Mouse (Mus musculus) heart, postnatal 0 days (tissue): ENCODE results near the gene Nrtn. TPM values are rescaled to one million over a fixed set of nuclear protein-coding genes. Genes with fewer than 3 reads are reported as not detected.

Experiments
- ATAC-seq: fragments of 200-750 bp; cut with Nextera tagmentation; 2 replicates; pipeline ENCODE4 v1.8.0; 2017; ENCODE audit warnings: low read depth, moderate number of reproducible peaks, moderate library complexity; ENCODE audit not compliant: insufficient read depth
- DNase-seq: peaks from one replicate; pipeline ENCODE4 v3.0.0-alpha.2; 2016; ENCODE audit warnings: low spot score
- H3K27ac ChIP-seq: fragments of 300-500 bp; sonication (generic); 2 replicates; pipeline ENCODE4 v1.5.1; 2014; ENCODE audit warnings: low read depth, mild to moderate bottlenecking
- H3K27me3 ChIP-seq: fragments of 300-500 bp; sonication (generic); 2 replicates; pipeline ENCODE4 v1.6.1; 2014; ENCODE audit warnings: low read length, mixed read lengths; ENCODE audit not compliant: control insufficient read depth, insufficient read depth
- H3K36me3 ChIP-seq: fragments of 300-500 bp; sonication (generic); replicated peaks from 2 replicates; pipeline ENCODE4 v1.6.1; 2014; ENCODE audit warnings: low read length, mixed read lengths; ENCODE audit not compliant: control insufficient read depth, insufficient read depth
- H3K4me1 ChIP-seq: fragments of 300-500 bp; sonication (generic); 2 replicates; pipeline ENCODE4 v1.6.1; 2014; ENCODE audit warnings: antibody characterized with exemption; ENCODE audit not compliant: control insufficient read depth, insufficient read depth
- H3K4me2 ChIP-seq: fragments of 300-500 bp; sonication (generic); 2 replicates; pipeline ENCODE4 v1.6.1; 2014; ENCODE audit warnings: low read depth, mild to moderate bottlenecking, low read length, moderate library complexity
- H3K4me3 ChIP-seq: fragments of 300-500 bp; sonication (generic); 2 replicates; pipeline ENCODE4 v1.5.1; 2014; ENCODE audit warnings: low read depth, low read length
- H3K9ac ChIP-seq: fragments of 300-500 bp; sonication (generic); replicated peaks from 2 replicates; pipeline ENCODE4 v1.6.1; 2014; ENCODE audit warnings: low read depth, low read length, mixed read lengths
- H3K9me3 ChIP-seq: fragments of 300-500 bp; sonication (generic); replicated peaks from 2 replicates; pipeline ENCODE4 v1.6.1; 2016; ENCODE audit warnings: low read length; ENCODE audit not compliant: control insufficient read depth
- CTCF ChIP-seq: IDR thresholded peaks from 2 replicates; pipeline ENCODE4 v1.5.1; 2016; ENCODE audit warnings: antibody characterized with exemption, control low read depth, low read depth
- EP300 ChIP-seq: IDR thresholded peaks from 2 replicates; pipeline ENCODE4 v1.6.1; 2016; ENCODE audit warnings: antibody characterized with exemption, low read depth
- whole genome bisulfite sequencing: fragments of 180-500 bp; shearing (Covaris S2); extraction: QIAGEN DNeasy Blood & Tissue Kit; methylation state at CpG from one replicate; pipeline ENCODE4 v1.1.7; 2014; 5-methylcytosine and 5-hydroxymethylcytosine counted together
- polyA plus RNA-seq: library from polyadenylated mRNA; unstranded; fragments of >200 nt; fragmentation: Nextera tagmentation; extraction: Ambion mirVana; gene quantifications from 2 replicates; pipeline ENCODE4 v1.2.1, GENCODE M21; 2015
- total RNA-seq: library from RNA; depleted of rRNA; stranded (reverse); fragments of >200 nt; gene quantifications from 2 replicates; pipeline ENCODE4 v1.2.3, GENCODE M21; 2014; ENCODE audit warnings: low replicate concordance

The Nrtn gene
- total and polyA plus RNA-seq, 2 experiments from 2014 or later = 33.9 to 83.1 TPM

- no peaks in the 10 kb centered on the region for H3K9me3 ChIP-seq
- 94% methylated on average over 27 of the region's 27 CpGs for WGBS
- no peaks in the 10 kb centered on the region for H3K27me3 ChIP-seq
- peaks cover 36% of the 10 kb centered on the region for H3K36me3 ChIP-seq
- no peak overlapping the region for H3K9ac ChIP-seq
- TF ChIP-seq CTCF (no peak), EP300 (no peak)
- peaks cover 23% of the 10 kb centered on the region for H3K4me1 ChIP-seq
- no peak overlapping the region for H3K27ac ChIP-seq
- DNase-seq = no peak
- ATAC-seq = no peak
- no peak overlapping the region for H3K4me3 ChIP-seq
- no peak overlapping the region for H3K4me2 ChIP-seq
These were observed 9.5 kb upstream of the Nrtn start for GRCm38 (mm10) chr17:56766631-56767405.

- peak overlapping the region; percentile 87 for H3K27ac ChIP-seq
- peak overlapping the region; percentile 59 for H3K4me3 ChIP-seq
- no peak for ATAC-seq
These were observed 8.1 kb upstream of the Nrtn start for GRCm38 (mm10) chr17:56765431-56765830.

GRCm38 (mm10) chr17:56764474-56765354 is 7.4 kb upstream of the Nrtn start, which contains the start of gene Dus3l:
TSS of gene Dus3l (plus strand) at chr17:56764757.
- no peak for TF ChIP-seq CTCF
- ATAC-seq (peak; percentile 81), DNase-seq (peak; percentile 87)
- H3K4me2 ChIP-seq = peak within 1 kb of the TSS; percentile 70
- peak within 1 kb of the TSS; percentile 59 for H3K4me3 ChIP-seq
- peaks cover 32% of the 10 kb centered on the region for H3K36me3 ChIP-seq
- no peaks in the 10 kb centered on the region for H3K27me3 ChIP-seq
- H3K4me1 ChIP-seq = peaks cover 27% of the 10 kb centered on the region
- H3K9ac ChIP-seq = peak within 1 kb of the TSS; percentile 46
- H3K27ac ChIP-seq = peak within 1 kb of the TSS; percentile 87
- 2% methylated on average over 50 of the region's 58 CpGs for WGBS
- no peaks in the 10 kb centered on the region for H3K9me3 ChIP-seq

More at GRCm38 (mm10) chr17:56765431-56765830, 8.1 kb upstream of the Nrtn start:
- Histone ChIP-seq H3K9ac (0 out of 2 replicates have a peak overlapping the region, but pooled peaks have one; percentile 24), H3K36me3 (peaks cover 36% of the 10 kb centered on the region), H3K9me3 (no peaks in the 10 kb centered on the region), H3K4me2 (peak overlapping the region; percentile 70), H3K4me1 (peaks cover 27% of the 10 kb centered on the region), H3K27me3 (no peaks in the 10 kb centered on the region)
- whole genome bisulfite sequencing = 47% methylated on average over 12 of the region's 12 CpGs
- no peak for DNase-seq
- no peak for TF ChIP-seq CTCF
- TF ChIP-seq EP300 = no peak

- no peak for ATAC-seq
- Histone ChIP-seq H3K9ac (no peak overlapping the region), H3K9me3 (no peaks in the 10 kb centered on the region), H3K4me3 (peak overlapping the region; percentile 59; the same call in 1 of the 2 replicates), H3K4me2 (peak overlapping the region; percentile 70; the same call in 1 of the 2 replicates), H3K27ac (peak overlapping the region; percentile 87), H3K36me3 (peaks cover 23% of the 10 kb centered on the region), H3K4me1 (peaks cover 27% of the 10 kb centered on the region), H3K27me3 (no peaks in the 10 kb centered on the region)
- no peak for TF ChIP-seq CTCF
- TF ChIP-seq EP300 = no peak
- 70% methylated on average over 8 of the region's 8 CpGs for WGBS
- DNase-seq = no peak
These were observed 6.5 kb upstream of the Nrtn start for GRCm38 (mm10) chr17:56763741-56764250.

- DNase-seq = peak; percentile 34
- Histone ChIP-seq H3K27me3 (no peaks in the 10 kb centered on the region), H3K4me2 (peak overlapping the region; percentile 68), H3K4me1 (peaks cover 27% of the 10 kb centered on the region), H3K9me3 (no peaks in the 10 kb centered on the region), H3K27ac (peak overlapping the region; percentile 79), H3K36me3 (peaks cover 15% of the 10 kb centered on the region), H3K4me3 (no peak overlapping the region), H3K9ac (no peak overlapping the region)
- no peak for ATAC-seq
- peak; percentile 97 for TF ChIP-seq CTCF
- no peak for TF ChIP-seq EP300
- WGBS = 38% methylated on average over 27 of the region's 27 CpGs
These were observed 5.7 kb upstream of the Nrtn start for GRCm38 (mm10) chr17:56762769-56763731.
